Mouse (Mus musculus) liver, adult (tissue): Measurements from ENCODE around the gene Serpina1c.
"Not testable (repeated sequence)": the region's sequence is repeated elsewhere in the genome, so short reads cannot be mapped to it uniquely, and the experiment has no call there.

Experiments used
- GATA4 ChIP-seq: IDR thresholded peaks from 2 replicates; pipeline ENCODE4 v1.6.1; 2014; ENCODE audit warnings: mild to moderate bottlenecking, low read length; ENCODE audit not compliant: insufficient replicate concordance

The Serpina1c gene

DNA sequence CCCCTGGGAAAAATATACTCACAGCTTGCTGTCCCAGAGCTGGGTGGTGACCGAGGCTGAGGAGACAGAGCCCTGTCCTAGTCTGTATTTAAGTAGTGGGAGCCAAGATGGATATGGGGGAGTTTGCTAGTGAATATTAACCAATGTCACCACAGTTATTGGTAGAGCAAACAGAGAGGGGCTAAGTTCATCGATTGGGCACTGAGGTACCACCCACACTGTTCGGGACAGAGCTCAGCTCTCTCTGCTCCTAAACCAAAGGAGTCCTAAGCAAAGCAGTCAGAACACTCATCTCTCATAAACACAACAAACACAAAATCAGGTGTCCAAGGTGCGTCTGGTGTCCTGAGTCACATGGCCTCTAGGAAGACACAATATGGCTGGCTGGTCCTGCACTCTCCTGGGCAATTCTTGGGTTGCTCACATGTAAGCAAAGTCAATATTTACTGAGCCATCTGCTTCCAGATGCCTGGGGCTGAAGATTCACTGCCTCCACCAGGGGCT lies at the start of gene Serpina1c:
TSS of gene Serpina1c (minus strand) at position 51 of the 504 bp plus-strand sequence.
- not testable (repeated sequence) for TF ChIP-seq GATA4

DNA sequence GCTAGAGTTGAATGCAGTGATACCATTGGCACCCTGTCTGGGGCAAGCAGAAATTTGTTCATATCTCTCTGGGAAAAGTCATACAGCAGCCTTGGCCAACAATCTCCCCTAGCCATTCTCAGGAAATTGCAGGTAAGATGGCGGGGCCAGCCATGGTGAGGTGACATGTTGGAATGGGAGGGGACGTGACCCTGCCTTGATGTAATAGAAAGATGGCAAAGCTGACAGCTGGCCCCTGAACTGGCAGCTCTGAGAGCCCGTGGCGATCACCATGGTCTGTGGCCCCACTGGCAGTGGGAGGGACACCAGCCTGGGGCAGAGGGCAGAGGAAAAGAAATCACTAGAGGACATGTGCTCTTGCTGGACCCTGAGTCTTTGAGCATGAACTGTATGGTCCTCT lies 41.6 kb upstream of the Serpina1c start:
- TF ChIP-seq GATA4 = no peak

DNA sequence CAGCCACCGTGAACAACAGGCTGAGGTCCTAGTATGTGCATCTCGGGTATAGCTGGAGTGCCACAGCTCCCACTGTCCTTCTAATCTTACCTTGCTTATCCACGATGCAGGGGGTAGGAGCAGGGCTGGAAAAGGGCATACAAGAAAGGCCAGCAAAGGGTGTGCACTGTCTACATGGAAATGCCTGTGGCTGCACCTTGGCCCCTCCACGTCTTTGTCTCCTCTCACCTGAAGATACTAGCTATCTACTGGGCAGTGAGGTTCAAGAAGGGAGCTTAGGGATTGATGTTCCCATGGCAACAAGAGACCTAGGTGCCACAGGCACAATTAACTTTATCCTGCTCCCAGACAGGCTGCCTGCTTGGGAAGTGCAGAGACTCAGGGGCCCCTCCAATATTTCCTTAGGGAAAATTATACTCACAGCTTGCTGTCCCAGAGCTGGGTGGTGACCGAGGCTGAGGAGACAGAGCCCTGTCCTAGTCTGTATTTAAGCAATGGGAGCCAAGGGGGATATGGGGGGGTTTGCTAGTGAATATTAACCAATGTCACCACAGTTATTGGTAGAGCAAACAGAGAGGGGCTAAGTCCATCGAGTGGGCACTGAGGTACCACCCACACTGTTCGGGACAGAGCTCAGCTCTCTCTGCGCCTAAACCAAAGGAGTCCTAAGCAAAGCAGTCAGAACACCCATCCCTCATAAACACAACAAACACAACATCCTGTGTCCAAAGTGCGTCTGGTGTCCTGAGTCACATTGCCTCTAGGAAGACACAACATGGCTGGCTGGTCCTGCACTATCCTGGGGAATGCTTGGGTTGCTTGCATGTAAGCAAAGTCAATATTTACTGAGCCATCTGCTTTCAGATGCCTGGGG lies 41.3 kb downstream of the Serpina1c start, which contains the start of gene Serpina1a:
TSS of gene Serpina1a (minus strand) at position 462 of the 874 bp plus-strand sequence.
- not testable (repeated sequence) for TF ChIP-seq GATA4

DNA sequence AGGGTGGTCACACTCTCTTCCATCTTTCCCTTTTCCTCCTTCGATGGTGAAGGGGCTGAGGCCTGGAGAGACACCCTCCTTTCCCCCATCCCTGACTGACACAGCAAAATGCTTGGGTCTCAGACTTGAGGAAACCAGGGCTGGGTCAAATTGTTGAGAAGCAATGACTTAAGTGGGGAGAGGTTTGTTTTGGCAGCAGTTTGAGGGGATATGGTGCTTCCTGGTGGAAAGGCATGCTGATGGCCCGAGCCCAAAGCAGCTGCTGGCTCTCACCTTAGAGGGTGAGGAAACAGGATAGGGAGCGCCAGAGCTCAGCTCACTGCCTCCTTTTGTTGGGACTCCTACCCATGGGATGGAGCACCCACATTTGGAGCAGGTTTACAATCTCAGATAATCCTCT lies 43.7 kb downstream of the Serpina1c start:
- TF ChIP-seq GATA4 = no peak
